Mouse (Mus musculus) c-Kit-negative CD71-positive TER-119-positive erythroid progenitor cells, embryonic 14.5 days (primary cell): ENCODE data around the gene Kremen1.

Source experiments
- DNase-seq: peaks from one replicate; pipeline ENCODE4 v3.0.0-alpha.2; 2013; ENCODE audit warnings: low read depth, low spot score

Kremen1 gene

DNA sequence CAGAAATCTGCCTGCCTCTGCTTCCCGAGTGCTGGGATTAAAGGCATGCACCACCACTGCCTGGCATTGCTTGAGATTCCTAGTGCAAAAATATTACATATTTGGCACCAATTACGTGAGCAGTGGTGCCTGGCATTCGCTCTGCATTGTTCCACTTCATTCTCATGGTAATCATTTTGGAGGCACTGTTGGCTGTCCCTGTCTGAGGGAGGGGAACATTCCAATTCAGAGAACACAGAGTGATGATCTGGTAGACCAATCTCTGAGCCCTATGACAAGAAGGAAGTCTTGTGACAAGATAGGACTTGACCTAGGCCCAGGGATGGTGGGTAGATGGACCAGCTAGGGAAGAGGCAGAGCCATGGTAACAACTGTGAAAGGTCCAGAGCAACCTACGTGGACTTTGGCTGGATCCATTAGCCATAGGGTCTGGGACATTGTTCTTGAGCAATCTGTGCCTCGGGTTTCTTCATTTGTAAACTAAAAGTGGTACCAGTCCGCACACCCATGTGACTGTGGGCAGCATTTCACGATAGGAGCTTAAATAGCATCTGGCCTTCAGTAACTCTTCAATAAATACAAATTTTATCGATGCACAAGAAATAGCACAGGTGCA lies 8.6 kb upstream of the Kremen1 start:
- DNase-seq = no peak

DNA sequence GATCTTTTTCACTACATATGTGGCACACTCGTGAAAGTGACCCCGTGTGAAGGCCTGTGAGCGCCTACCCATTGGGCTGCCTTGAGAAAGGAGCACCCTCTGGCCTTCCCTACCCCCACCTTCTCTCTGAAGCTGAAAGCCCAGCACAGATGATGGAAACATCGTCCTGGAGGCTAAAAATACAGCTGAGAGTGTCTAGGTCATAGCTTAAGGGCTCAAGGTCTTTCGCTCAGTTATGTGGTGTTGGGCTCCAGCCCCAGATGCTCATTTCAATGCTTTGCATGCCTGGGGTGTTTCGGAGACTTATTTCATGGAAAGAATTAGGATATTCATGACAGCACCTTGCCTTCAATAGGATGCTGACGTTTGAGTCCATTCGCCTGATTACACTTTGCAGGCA lies 4.4 kb upstream of the Kremen1 start:
- DNase-seq = no peak

DNA sequence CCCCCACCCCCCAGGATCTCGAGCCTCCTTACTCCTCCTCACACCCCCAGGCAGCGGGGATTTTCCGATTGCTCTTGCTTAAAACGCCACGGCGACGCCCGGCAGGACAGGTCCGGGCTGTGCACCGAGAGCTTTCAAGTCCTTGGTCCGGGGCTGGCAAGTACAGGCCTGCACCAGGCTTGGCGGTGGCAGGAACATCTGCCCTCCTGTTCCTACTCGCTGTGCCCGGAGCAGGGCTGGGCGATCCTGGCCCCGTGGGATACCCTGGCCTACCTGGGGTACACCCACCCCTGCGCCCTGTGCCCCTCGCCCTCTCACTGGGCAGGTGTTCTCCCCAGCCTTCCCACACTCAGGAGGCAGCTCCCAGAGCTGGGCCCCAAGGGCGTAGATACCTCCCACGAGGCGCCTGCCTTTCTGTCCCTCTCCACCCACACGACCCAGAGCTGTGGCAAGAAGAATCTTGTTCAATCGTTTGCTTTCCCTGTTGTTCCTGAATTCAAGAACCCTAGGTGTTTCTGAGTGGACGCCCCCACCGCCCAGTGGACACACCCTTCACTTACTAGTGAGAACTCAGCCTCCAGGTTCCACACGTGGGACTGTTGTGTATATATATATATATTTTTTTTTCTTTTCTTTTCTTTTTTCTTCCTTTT lies 1.8 kb upstream of the Kremen1 start:
- DNase-seq = no peak

DNA sequence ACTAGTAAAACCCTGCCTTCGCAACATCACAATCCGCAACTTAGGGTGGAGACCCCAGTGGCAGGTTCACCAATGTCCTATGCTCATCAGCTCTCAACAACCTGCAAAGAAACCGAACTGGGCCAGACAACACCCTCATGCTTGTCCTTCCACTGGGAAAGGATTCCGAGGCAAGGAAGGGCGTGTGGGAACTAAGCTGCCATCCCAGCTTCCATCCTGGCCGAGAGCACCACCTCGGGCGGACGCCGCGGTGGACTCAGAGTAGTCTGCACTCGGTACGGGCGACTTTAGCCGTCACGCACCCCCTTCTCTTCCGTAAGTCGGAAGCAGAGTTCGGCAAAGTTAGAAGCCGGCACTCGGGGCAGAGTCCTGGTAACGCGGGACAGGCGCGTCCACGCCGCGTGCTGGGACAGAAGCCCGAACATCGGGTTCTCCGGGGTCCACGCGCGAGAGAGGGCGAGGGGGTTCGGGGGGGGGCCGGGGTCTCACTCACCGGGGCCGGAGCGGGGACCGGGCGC lies 357 bp downstream of the Kremen1 start:
- no peak for DNase-seq

DNA sequence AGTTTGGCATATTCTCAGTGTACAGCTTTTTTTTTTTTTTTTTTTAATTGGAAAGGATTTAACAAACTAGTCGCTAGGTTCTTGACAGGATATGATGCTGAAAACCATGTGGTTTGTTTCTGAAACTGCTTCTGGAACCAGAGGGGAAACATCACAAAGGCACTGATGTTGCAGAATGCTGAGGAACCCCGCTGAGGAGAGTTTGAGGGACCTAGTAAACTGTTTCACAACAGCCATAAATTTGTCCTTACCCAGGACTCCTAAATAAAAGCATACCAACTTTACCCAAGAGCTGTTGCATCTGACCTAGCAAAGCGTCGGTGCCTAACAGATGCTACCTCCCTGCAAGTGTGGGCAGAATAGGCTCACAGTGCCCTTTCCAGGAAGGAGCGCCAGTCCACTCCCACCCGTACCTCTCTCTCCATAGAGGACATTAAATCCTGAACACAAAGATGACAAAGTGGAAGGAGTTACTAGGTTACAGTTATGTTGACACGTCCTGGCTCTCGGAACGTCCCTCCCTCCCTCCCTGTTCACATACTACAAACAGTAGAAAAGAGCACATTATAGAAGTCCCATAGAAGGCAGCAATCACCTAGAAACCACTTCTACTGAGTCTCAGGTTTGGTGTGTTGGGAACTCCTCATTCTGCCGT lies 1.3 kb downstream of the Kremen1 start:
- no peak for DNase-seq

DNA sequence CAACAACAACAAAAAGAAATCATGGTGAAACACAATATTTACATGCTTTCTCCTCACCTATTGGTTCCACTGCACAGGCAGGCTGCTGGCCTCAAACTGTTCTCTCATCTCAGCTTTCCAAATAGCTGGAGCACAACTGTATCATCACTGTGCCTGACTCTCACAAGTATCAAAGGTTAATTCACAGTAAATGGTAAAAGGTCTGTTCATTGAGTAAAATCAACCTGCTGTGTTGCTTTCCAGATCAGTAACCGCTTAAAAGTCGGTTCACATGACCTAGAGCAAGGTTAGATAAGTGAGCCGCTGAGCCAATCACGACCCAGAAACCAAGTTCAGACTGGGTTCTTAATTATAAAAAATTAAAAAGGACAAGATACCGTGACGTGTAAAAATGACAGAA lies 3.3 kb downstream of the Kremen1 start:
- no peak for DNase-seq

DNA sequence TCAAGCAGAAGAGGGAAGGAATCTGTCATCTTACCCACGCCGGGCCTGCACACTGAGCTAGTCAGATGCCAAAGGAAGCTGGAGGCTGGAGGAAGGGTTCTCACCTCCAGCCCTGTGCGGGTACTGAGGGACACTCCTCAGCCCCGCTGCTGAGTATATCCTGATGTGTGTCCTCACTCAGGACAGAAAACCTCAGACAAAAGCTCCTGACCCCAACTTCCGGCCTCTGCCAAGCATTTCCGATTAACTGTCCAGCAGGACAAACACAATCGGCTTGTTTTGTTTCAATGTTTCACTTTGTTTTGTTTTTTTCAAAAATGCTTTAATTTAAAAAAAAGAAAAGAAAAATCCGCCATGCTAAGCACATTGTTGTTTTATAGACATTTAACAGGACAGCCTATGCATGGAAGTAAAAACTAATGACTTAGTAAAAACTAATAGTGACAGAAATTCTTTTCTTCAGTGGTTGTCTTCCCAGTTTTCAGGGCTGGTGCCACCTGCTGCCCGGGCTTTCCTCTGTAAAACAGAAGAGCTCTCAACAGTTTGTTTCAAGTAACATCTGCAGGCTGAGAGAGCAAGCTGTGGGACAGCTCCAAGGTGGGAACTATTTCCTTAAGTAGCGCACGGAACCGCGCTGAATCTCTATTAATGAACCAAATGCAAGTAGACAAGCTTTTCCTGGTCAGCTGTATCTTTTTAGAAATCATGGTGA lies 4.1 kb downstream of the Kremen1 start:
- DNase-seq = no peak

DNA sequence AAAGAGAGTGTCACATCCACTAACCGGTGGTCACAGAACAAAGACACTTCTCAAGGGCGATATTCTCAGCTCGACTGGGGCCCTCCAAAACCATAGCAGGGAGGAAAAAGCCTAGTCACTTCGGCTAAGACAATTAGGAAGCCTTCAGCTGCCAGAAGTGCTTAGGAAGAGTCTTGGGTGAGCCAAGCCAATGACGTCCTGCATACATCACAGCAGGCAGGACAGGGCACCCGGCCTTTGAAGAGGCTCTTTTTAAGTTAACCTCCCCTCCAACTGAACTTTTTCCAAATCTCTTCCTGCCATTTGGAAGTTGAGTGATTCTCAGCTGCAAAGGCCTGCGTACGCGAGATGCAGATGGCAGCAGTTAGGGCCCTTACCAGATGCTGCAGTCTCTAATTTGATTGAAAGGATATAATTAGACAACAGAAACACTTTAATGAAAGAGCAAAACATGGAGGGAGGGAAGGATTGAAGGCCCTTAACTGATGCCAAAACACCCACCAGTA lies 5.8 kb downstream of the Kremen1 start:
- DNase-seq = no peak

DNA sequence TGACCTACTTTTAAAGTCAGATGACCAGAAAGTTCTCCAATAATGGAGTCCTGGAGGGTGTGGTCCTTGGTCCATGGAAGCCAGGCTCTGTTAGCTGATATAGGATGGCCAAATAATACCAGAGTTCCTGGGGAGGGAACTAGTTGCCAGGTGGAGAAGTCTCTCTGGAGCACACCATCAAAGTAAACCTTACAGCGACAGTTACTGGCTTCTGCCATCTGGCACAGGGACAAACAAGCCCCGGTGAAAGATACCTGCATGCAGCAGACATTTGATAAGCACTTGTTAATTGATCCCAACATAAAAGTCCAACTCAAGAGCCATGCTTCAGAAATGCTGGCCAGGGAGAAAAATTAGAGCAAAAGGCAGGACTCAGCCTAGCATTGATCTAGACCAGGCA lies 7.3 kb downstream of the Kremen1 start:
- no peak for DNase-seq

DNA sequence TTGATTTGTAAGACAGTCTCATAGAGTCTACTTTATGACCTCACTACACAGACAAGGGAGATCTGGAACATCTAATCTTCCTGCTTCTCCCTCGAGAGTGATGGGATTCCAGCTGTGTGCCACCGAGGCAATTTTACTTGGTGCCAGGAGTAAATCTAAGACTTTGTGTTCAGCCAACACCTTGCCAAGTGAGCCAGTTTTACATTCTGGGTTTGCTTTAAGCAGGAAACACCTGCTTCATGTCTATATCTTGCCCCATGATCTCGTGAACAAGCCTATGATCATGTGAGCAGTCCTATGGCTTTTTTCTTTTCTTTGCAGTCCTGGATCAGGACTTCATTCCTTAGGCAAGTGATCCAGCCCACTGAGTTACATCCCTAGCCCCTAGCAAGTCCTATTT lies 7.8 kb downstream of the Kremen1 start:
- no peak for DNase-seq

DNA sequence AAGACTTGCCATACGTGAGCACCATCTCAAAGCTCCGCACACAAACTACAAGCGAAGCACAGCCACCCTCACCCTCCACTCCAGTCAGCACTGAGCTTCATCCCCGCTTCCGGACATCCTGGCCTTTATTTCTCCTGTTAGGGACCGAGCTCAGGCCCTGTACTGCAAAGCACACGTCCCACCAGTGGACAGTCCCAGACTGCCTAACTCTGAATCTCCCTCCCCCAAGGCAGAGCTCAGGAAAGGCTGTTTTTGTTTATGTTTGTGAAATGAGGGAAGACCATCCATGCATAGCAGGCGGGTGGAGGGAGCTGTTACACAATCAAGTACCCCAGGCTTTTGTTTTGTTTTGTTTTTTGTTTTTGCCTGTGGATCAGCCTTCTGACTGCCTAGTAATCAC lies 8.6 kb downstream of the Kremen1 start:
- no peak for DNase-seq

DNA sequence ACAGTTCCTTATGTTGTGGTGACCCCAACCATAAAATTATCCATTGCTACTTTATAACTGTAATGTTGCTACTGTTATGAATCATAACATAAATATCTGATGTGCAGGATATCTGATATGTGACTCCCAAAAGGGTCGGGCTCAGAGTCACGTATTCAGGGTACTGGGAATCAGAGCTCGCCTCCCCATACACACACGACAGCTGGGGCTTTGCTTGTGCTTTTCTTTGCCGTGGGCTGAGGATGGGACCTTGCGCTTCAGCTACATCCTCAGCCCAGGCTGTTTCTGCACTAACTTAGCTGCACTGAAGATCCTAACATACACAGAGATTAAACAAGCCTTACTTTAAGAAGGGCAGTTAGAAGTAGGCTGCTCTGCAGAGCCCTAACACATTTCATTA lies 10.2 kb downstream of the Kremen1 start:
- no peak for DNase-seq

DNA sequence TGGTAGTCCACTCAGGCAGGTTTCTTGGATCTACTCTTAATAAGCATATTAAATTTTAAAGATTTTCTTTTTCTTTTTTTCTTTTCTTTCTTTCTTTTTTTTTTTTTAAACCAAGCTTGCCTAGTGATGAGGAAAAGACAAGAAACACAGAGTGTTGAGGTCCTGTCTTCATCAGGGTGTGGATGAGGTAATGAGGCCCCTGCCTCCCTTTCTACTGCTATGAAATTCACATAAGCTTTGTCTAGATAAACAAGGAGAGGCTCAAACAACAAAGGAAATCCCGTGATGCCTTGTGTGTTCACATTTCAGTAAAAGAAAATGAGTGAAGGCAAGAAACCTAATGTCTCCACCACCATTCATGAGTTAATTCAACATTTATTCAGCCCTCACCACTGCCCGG lies 13.2 kb downstream of the Kremen1 start:
- no peak for DNase-seq

DNA sequence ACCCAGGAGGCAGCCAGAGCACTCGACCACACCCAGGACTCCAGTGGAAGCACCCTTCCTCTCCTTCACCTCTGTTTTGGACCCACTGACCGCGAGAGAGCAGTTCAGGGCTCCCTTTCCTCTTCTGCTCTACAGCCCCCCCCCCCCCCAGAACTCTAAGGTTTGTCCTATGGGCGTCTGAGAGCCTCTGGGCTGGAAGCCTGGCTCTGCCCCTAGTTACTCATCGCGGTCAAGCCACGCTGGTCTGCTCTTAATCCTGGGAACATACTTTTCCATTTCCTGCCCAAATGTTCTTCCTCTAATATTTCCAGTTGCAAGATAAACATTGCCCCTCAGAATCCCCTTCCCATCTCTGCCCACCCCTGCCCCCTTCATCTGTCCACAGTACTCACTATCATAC lies 15.9 kb downstream of the Kremen1 start:
- DNase-seq = no peak

DNA sequence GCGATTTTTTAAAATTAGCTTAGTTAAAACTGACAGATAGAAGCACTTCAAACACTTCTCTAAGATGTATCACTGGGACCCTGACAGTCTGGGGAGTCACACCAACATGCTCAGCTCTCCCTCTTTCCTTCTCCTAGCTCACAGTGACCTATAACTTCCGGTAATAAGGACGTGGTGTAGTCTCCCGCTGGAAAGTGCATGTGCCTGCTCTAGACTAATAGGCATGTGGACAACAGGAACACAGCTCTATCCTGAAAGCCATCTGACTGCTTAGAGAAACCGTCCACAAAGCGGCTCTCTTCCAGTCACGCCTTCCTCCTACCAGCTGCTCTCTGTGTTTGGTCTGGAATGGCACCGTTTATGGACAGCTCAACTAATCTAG lies 16.6 kb downstream of the Kremen1 start:
- DNase-seq = no peak

DNA sequence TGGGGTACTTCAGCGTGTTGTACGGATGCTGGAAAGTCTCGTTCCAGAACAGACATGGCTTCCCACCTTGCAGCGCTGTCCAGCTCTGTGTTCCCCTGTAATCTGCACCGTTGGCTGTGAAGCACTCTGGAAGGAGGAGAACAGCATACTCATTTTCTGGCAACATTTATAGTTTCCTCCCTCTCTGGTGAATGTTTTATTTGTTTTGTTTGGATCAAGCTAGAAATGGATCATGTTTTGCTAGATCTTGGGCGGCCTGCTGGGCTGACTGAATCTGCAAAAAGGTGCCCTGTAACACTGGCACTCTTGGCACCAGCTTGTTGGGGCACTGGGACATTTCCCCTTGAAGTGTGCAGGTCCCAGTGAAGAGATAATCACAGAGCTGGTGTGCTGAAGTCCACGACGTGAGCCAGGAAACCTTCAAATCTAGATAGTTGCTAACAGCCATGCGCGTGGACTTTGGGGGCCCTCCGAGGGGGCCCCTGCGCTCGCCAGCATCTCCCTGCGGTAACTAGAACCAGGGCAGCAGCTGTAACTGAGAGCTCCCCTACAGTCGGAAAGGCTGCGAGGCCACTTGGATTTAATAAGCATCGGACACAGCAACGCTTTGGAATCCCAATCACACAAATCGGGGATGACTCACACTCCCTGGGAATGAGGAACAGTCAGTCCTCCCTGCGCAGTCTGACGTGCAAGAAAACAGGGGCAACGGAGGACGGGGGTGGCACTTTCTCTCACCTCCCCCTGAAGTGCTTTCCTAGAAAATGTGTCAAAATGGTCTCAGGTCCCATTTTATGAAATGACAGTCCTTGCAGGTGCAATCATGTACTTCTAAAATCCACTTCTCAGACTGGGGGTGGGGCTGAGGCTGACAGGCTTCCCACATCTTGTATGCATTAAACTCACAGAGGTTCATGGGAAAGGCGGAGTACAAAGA lies 17.3 kb downstream of the Kremen1 start:
- no peak for DNase-seq

DNA sequence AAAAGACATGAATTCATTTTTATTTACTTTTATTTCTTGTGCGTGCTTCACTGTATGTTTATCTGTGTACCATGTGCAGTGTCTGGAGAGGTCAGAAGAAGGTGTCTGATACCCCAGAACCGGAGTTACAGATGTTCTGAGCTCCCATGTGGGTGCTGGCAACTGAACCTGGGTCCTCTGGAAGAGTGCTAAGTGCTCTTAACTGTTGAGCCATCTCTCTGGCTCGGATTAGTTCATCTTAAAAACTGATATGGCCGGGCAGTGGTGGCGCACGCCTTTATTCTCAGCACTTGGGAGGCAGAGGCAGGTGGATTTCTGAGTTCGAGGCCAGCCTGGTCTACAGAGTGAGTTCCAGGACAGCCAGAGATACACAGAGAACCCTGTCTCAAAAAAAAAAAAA lies 18.1 kb downstream of the Kremen1 start:
- no peak for DNase-seq

DNA sequence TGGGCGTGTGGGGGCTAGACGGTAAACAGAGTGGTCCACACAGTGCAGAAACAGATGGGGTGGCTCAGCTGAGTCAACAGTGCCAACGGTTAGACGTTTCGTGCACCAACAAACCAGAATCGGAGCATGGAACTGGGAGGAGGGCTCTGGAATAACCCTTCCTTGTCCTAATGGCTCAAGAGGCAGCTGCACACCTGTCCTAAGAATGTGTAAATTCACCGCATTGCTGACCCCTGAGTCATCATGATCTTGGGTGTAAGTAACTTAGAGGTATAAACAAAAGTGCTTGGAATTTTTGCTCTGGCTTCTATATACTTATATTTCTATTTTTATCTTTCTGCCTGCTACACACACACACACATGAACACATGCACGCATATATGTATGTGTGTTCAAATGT lies 19.2 kb downstream of the Kremen1 start:
- no peak for DNase-seq

DNA sequence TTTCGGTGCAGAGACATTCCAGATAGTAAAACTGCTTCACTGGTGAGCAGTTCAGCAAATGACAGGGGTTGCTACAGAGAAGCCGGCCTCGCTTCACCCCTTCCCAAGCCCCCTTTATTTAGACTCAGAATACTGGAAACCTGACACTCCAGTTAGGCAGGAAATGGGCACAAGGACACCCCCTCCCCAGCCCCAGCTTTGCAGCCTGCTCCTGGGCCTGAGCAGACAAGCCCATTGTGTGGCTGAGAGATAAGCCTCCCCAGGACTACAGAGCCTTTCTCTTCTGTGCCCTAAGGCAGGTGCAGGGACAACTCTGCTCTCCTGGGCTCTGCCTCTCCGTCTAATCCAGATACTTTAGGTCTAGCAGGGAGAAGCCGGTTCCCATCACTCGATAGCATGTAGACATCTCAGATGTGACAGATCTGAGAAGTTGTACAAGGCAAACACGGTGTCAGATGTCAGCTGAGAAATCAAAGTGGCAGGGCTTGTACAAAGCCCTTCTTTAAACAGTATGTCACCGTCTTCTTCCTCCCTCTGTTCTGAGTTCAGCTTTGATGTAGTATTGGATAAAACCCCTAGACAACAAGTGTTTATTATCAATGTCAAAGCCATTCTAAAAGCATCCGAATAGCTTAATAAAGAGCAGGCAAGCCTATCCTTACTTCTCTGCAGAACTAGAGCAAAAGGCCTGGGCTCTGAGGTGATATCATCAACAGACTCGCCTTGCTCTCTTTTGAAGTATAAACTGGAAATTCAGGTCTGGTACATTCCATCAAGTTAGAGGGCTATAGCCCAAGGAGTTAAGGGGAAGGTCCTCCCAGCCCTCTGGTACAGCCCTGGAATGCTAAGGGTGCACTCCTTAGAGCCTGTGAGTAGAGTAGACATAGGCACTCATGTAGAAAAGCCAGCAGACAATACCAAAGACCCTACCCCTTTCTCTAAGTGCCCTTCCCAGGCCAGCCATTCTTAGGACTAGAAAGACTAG lies 21.4 kb downstream of the Kremen1 start:
- DNase-seq = no peak

DNA sequence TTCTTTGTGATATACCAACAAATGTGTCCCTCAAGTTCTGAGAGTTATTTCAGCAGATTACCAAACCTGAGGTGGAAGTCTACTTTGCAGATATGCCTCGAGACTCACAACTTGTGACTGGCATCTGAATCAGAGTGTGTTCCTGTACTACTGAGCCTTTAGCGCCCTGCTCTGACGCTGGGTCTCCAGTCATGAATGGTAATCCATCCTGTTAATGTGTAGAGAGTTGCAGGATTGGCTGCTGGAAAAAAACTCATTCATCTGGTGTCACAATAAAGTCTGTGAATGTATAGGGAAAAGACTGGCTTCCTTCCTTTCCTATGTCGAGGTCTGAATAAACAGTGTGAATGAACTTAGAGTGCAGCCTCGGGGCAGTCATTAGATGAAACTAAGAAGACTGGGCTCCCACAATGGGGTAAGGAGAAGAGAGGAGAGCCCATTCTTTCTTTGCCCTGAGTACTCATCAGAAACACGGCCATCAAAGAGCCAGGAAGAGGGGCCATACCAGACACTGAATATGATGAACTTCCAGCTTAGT lies 41.4 kb downstream of the Kremen1 start:
- no peak for DNase-seq
